Mouse (Mus musculus): Measurements from ENCODE around the gene Sptb. TPM values are rescaled to one million over a fixed set of nuclear protein-coding genes. Genes with fewer than 3 reads are reported as not detected.

The Sptb gene
- polyA plus RNA-seq, 1 experiment from 2014 or later = 4.3 TPM

GRCm38 (mm10) chr12:76548082-76548423, 162.3 kb downstream of the Sptb start:
- Histone ChIP-seq H3K9me3 (replicated peaks; ENCODE audit: control insufficient read depth, low read length) (no peaks in the 10 kb centered on the region), H3K36me3 (ENCODE audit: control insufficient read depth, insufficient read depth, low read length) (no peaks in the 10 kb centered on the region), H3K4me1 (ENCODE audit: control insufficient read depth, insufficient read depth, low read length) (peaks cover 73% of the 10 kb centered on the region), H3K4me2 (ENCODE audit: low read depth, low read length) (peak overlapping the region; percentile 25; the same call in 1 of the 2 replicates), H3K27ac (ENCODE audit: low read length) (peak overlapping the region; percentile 96), H3K27me3 (ENCODE audit: control insufficient read depth, insufficient read depth, low read length) (no peaks in the 10 kb centered on the region), H3K9ac (ENCODE audit: low read length) (peak overlapping the region; percentile 37; the same call in 1 of the 2 replicates), H3K4me3 (replicated peaks; ENCODE audit: low read length) (0 out of 2 replicates have a peak overlapping the region, but pooled peaks have one; percentile 8)
- peak; percentile 31 for ATAC-seq (ENCODE audit: insufficient read depth, low FRiP score)
- WGBS = 20% methylated on average over 7 of the region's 7 CpGs

- peak; percentile 79 for ATAC-seq (ENCODE audit: insufficient read depth, low FRiP score)
- Histone ChIP-seq H3K9me3 (replicated peaks; ENCODE audit: control insufficient read depth, low read length) (no peaks in the 10 kb centered on the region), H3K4me2 (ENCODE audit: low read depth, low read length) (peak overlapping the region; percentile 52), H3K4me3 (replicated peaks; ENCODE audit: low read length) (peak overlapping the region; percentile 25), H3K36me3 (ENCODE audit: control insufficient read depth, insufficient read depth, low read length) (no peaks in the 10 kb centered on the region), H3K4me1 (ENCODE audit: control insufficient read depth, insufficient read depth, low read length) (peaks cover 68% of the 10 kb centered on the region), H3K27me3 (ENCODE audit: control insufficient read depth, insufficient read depth, low read length) (no peaks in the 10 kb centered on the region), H3K9ac (ENCODE audit: low read length) (peak overlapping the region; percentile 37), H3K27ac (ENCODE audit: low read length) (peak overlapping the region; percentile 96)
- WGBS = 33% methylated on average over 13 of the region's 13 CpGs
These were observed 162.8 kb downstream of the Sptb start for GRCm38 (mm10) chr12:76547409-76548081.

- WGBS = 18% methylated on average over 28 of the region's 28 CpGs
- Histone ChIP-seq H3K9ac (ENCODE audit: low read length) (peak overlapping the region; percentile 13), H3K36me3 (ENCODE audit: control insufficient read depth, insufficient read depth, low read length) (no peaks in the 10 kb centered on the region), H3K4me1 (ENCODE audit: control insufficient read depth, insufficient read depth, low read length) (peaks cover 65% of the 10 kb centered on the region), H3K4me3 (replicated peaks; ENCODE audit: low read length) (peak overlapping the region; percentile 25), H3K4me2 (ENCODE audit: low read depth, low read length) (peak overlapping the region; percentile 52), H3K27ac (ENCODE audit: low read length) (peak overlapping the region; percentile 96), H3K27me3 (ENCODE audit: control insufficient read depth, insufficient read depth, low read length) (no peaks in the 10 kb centered on the region), H3K9me3 (replicated peaks; ENCODE audit: control insufficient read depth, low read length) (no peaks in the 10 kb centered on the region)
- no peak for ATAC-seq (ENCODE audit: insufficient read depth, low FRiP score)
These were observed 163.7 kb downstream of the Sptb start for GRCm38 (mm10) chr12:76546383-76547276.

GRCm38 (mm10) chr12:76545786-76546370, 164.5 kb downstream of the Sptb start:
- H3K4me1 ChIP-seq (ENCODE audit: control insufficient read depth, insufficient read depth, low read length) = peaks cover 65% of the 10 kb centered on the region
- no peaks in the 10 kb centered on the region for H3K36me3 ChIP-seq (ENCODE audit: control insufficient read depth, insufficient read depth, low read length)
- peak overlapping the region; percentile 96 for H3K27ac ChIP-seq (ENCODE audit: low read length)
- no peak for ATAC-seq (ENCODE audit: insufficient read depth, low FRiP score)
- 48% methylated on average over 15 of the region's 15 CpGs for WGBS
- H3K27me3 ChIP-seq (ENCODE audit: control insufficient read depth, insufficient read depth, low read length) = no peaks in the 10 kb centered on the region
- no peaks in the 10 kb centered on the region for H3K9me3 ChIP-seq (replicated peaks; ENCODE audit: control insufficient read depth, low read length)
- H3K9ac ChIP-seq (ENCODE audit: low read length) = peak overlapping the region; percentile 13
- H3K4me3 ChIP-seq (replicated peaks; ENCODE audit: low read length) = peak overlapping the region; percentile 25
- H3K4me2 ChIP-seq (ENCODE audit: low read depth, low read length) = peak overlapping the region; percentile 52

DNA sequence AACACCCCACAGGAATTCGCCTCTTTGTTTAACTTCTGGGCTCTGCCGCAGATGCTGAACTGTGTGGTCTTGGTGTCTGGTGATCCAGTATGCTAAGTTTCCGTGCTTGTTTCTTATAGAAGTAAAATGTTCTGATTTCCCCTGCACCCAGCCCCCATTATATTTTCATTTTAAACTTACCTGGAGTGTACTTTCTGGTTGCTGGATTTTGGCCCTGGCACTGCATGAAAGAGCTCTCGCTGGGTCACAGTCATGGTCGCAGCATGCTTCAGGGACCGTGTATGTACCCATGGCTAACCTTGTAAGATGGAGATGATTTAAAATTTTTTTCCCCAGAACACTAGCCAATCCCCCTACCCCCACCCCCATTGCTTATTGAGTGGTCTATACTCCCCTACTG, 168.5 kb downstream of the Sptb start:
- no peaks in the 10 kb centered on the region for H3K36me3 ChIP-seq (ENCODE audit: control insufficient read depth, insufficient read depth, low read length)
- H3K4me2 ChIP-seq (ENCODE audit: low read depth, low read length) = no peak overlapping the region
- peak overlapping the region; percentile 35 for H3K27ac ChIP-seq (ENCODE audit: low read length)
- H3K9me3 ChIP-seq (replicated peaks; ENCODE audit: control insufficient read depth, low read length) = no peaks in the 10 kb centered on the region
- H3K27me3 ChIP-seq (ENCODE audit: control insufficient read depth, insufficient read depth, low read length) = no peaks in the 10 kb centered on the region
- no peak for ATAC-seq (ENCODE audit: insufficient read depth, low FRiP score)
- WGBS = 63% methylated on average over 6 of the region's 6 CpGs
- H3K9ac ChIP-seq (ENCODE audit: low read length) = no peak overlapping the region; the same call in 1 of the 2 replicates
- H3K4me1 ChIP-seq (ENCODE audit: control insufficient read depth, insufficient read depth, low read length) = peaks cover 49% of the 10 kb centered on the region
- no peak overlapping the region for H3K4me3 ChIP-seq (replicated peaks; ENCODE audit: low read length)

DNA sequence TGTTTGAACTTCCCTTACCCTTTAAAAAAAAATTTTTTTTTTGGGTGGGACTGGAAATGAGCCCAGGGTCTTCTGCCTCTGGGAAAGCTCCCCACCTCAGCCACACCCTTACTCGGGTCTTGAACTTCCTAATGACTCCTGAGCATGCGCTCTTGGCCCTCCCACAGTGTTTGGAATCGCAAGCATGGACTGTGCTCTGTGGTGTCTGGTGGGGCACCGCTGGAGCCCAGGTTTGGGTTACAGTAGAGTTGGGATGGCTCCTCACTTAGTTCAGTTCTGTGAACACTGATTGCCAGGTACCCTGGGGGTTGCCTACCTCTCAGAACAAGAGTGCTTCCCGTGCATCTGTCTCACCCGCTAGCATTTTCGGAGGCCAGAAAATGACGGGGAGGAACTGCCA, 168.9 kb downstream of the Sptb start:
- ATAC-seq (ENCODE audit: insufficient read depth, low FRiP score) = no peak
- H3K4me2 ChIP-seq (ENCODE audit: low read depth, low read length) = no peak overlapping the region
- H3K4me3 ChIP-seq (replicated peaks; ENCODE audit: low read length) = no peak overlapping the region
- WGBS = 36% methylated on average over 8 of the region's 8 CpGs
- H3K4me1 ChIP-seq (ENCODE audit: control insufficient read depth, insufficient read depth, low read length) = peaks cover 49% of the 10 kb centered on the region
- H3K9me3 ChIP-seq (replicated peaks; ENCODE audit: control insufficient read depth, low read length) = no peaks in the 10 kb centered on the region
- H3K27ac ChIP-seq (ENCODE audit: low read length) = peak overlapping the region; percentile 35
- H3K27me3 ChIP-seq (ENCODE audit: control insufficient read depth, insufficient read depth, low read length) = no peaks in the 10 kb centered on the region
- no peaks in the 10 kb centered on the region for H3K36me3 ChIP-seq (ENCODE audit: control insufficient read depth, insufficient read depth, low read length)
- H3K9ac ChIP-seq (ENCODE audit: low read length) = peak overlapping the region; percentile 4; the same call in 1 of the 2 replicates

DNA sequence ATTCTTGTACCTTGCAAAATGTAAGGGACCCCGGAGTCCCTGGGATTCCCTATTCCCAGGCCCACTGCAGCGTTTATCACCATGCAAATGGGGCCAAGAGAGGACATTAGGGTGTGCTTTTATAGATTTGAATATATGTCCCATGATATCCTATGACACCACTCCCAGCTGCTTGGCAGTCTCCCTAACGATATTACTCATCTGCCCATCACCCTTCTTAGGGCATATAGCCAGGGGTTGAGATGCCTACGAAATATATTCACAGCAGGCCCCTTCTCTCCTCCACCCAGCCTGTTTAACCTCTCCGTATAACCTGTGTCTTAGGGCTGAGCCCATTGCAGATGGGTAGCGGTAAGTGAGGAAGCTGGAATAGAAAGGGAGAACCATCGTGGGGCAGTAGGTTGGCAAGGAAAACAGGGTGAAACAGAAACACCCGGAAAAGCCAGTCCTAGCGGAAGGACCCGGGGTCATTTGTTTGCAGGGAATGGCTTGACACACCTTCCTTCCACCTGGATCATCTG, 169.6 kb downstream of the Sptb start:
- H3K9me3 ChIP-seq (replicated peaks; ENCODE audit: control insufficient read depth, low read length) = no peaks in the 10 kb centered on the region
- no peak overlapping the region for H3K4me3 ChIP-seq (replicated peaks; ENCODE audit: low read length)
- no peaks in the 10 kb centered on the region for H3K36me3 ChIP-seq (ENCODE audit: control insufficient read depth, insufficient read depth, low read length)
- H3K4me1 ChIP-seq (ENCODE audit: control insufficient read depth, insufficient read depth, low read length) = peaks cover 48% of the 10 kb centered on the region
- H3K9ac ChIP-seq (ENCODE audit: low read length) = no peak overlapping the region
- peak overlapping the region; percentile 35; the same call in 1 of the 2 replicates for H3K27ac ChIP-seq (ENCODE audit: low read length)
- WGBS = 62% methylated on average over 10 of the region's 10 CpGs
- no peaks in the 10 kb centered on the region for H3K27me3 ChIP-seq (ENCODE audit: control insufficient read depth, insufficient read depth, low read length)
- no peak overlapping the region for H3K4me2 ChIP-seq (ENCODE audit: low read depth, low read length)
- ATAC-seq (ENCODE audit: insufficient read depth, low FRiP score) = no peak

- no peak overlapping the region for H3K4me3 ChIP-seq (replicated peaks; ENCODE audit: low read length)
- no peaks in the 10 kb centered on the region for H3K36me3 ChIP-seq (ENCODE audit: control insufficient read depth, insufficient read depth, low read length)
- H3K4me2 ChIP-seq (ENCODE audit: low read depth, low read length) = no peak overlapping the region
- no peaks in the 10 kb centered on the region for H3K27me3 ChIP-seq (ENCODE audit: control insufficient read depth, insufficient read depth, low read length)
- 75% methylated on average over 3 of the region's 3 CpGs for WGBS
- no peak overlapping the region for H3K9ac ChIP-seq (ENCODE audit: low read length)
- no peaks in the 10 kb centered on the region for H3K9me3 ChIP-seq (replicated peaks; ENCODE audit: control insufficient read depth, low read length)
- peaks cover 48% of the 10 kb centered on the region for H3K4me1 ChIP-seq (ENCODE audit: control insufficient read depth, insufficient read depth, low read length)
- ATAC-seq (ENCODE audit: insufficient read depth, low FRiP score) = no peak
- no peak overlapping the region for H3K27ac ChIP-seq (ENCODE audit: low read length)
These were observed 170.2 kb downstream of the Sptb start for GRCm38 (mm10) chr12:76540169-76540568.
